Mouse (Mus musculus) megakaryocyte, adult 5-6 weeks (primary cell): ENCODE data around the gene Spred2. TPM values are rescaled to one million over a fixed set of nuclear protein-coding genes. Genes with fewer than 3 reads are reported as not detected.
A peak's percentile ranks its signal among the peaks of the same experiment; 100 is the strongest.
"Not testable (repeated sequence)": the region's sequence is repeated elsewhere in the genome, so short reads cannot be mapped to it uniquely, and the experiment has no call there.

Experiments
- ATAC-seq: 2 replicates; pipeline ENCODE4 v1.8.0; 2016; ENCODE audit warnings: mild to moderate bottlenecking, inconsistent platforms; ENCODE audit not compliant: poor library complexity, severe bottlenecking
- total RNA-seq, 2 experiments: library from RNA; stranded (forward) in 1 of 2; stranded (reverse) in 1 of 2; fragments of 153-499, 151-499 nt in 1 of 2; fragments of 221-1000, 200-1000 nt in 1 of 2; gene quantifications; 2 replicates each; pipeline versions ENCODE4 v1.2.3 to v1.2.4; 2015 to 2017

The Spred2 gene
- total RNA-seq, 2 experiments from 2014 or later, result 2.3 to 7.0 TPM

DNA sequence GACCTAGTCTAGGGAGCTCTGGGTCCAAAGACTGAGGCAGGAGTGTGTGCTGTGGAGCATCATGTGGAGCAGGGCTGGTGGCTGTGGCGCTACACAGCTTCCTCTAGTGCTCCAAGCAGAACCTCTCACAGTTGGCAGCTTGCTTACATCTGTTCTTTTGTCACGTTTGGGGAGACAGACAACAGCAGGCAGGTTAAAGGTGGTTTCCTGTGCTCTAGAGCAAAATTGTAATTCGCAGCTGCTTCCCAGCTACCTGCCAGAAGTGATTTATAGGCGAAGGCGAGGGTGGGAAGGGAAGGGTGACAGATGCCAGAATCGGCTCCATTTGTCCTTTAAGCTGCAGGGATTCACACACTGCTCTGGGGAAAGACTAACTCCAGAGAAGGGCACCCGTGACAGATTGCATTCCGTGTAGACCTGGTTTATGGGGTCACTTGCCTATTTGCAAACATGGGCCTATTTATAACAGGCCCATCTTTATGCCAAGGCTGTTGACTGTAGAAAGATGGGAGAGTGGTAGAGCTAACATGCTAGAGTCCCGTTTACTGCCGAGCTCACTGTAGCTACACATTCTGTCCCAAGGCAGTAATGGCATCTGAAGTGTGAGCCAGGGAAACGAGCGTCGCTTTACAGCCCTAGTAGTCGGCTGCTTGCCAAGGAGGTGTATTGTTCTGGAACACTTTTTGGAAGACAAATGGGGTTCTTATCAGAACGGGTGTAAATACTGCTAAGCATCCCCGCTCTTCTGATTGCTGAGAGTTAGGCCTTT, 87.2 kb downstream of the Spred2 start:
- ATAC-seq, result no peak

DNA sequence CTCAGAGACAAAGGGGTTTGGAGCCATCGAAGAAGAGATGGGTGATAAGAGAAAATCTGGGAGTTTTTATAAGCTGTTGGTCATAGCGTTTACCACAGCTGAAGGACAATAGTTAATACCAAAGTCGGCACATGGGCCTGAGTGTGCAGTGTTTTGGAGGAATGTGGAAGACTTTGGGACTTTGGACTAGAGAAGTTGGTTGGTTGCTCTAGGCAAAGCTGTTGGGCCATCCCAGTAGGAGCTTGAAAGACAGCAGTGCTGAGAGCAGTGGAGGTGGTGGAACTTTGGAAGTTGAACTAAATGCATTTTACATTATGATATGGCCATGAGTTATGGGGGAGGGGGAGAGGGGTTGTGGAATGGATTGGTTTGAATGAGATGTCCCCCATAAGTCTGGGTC, 89.2 kb downstream of the Spred2 start:
- no peak for ATAC-seq

DNA sequence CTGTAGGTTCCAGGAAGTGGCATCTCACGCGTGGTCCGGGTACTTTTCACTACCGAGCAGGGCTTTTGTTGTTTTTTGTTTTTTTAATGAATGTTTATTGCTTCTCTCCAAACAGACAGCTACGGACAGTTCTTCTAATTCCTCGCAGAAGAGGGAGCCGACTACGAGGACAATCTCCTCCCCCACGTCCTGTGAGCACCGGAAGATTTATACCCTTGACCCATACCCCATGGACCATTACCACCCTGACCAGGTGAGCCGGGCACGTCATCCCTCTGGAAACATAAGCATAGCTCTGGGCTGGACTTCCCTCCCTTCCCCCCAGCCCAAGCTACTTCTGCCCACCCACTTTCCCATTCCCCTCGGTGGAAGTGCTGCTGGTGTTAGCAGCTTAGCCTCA, 93.8 kb downstream of the Spred2 start:
- no peak for ATAC-seq

DNA sequence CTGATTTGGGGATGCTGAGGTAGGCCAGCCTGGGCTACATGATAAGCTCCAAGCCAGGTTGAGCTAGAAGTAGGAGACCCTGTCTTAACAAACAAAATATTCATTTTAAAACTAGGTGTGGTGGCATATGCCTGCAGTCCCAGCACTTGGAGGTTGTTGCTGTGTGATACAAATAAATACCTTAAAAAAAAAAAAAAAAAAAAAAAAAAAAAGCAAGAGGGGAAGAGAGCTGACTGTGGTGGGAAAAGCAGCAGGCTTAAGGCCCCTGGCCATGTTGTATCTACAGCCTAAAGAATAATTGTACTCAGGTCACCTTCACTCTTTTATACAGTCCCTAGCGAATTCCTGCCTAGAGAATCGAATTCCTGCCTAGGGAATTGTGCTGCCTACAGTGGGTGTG, 94.7 kb downstream of the Spred2 start:
- no peak for ATAC-seq

DNA sequence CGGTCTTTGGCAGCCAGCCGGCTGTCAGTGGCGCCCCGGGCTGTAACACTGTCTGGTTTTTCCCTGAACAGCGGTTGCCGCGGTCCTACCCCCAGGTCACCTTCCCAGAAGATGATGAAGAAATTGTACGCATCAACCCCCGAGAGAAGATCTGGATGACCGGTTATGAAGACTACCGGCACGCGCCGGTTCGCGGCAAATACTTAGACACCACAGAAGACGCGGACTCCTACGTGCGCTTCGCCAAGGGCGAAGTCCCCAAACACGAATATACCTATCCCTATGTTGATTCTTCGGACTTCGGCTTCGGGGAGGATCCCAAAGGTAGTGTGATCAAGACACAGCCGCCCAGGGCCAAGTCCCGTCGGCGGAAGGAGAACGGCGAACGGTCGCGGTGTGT, 96.5 kb downstream of the Spred2 start:
- ATAC-seq, result no peak

DNA sequence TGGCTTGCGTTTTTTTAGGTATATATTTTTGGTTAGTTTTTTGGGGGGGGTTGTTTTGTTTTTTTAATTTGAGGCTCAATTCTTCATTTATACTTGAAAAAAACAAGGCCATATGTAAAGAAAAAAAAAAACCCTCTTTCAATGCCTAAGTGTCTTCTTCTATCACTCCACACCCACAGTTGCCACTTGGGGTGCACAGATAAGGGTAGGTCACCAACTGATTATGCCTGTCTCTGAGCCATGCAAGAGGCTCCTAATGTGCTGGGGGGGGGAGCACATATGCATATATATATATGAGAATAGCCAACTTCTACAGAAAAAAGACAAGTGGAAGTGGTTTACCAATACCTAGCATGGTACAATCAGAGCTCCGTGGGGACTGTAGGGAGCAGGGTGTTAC, 98.3 kb downstream of the Spred2 start:
- 0 out of 2 replicates have a peak, but pooled peaks have one; percentile 38 for ATAC-seq

DNA sequence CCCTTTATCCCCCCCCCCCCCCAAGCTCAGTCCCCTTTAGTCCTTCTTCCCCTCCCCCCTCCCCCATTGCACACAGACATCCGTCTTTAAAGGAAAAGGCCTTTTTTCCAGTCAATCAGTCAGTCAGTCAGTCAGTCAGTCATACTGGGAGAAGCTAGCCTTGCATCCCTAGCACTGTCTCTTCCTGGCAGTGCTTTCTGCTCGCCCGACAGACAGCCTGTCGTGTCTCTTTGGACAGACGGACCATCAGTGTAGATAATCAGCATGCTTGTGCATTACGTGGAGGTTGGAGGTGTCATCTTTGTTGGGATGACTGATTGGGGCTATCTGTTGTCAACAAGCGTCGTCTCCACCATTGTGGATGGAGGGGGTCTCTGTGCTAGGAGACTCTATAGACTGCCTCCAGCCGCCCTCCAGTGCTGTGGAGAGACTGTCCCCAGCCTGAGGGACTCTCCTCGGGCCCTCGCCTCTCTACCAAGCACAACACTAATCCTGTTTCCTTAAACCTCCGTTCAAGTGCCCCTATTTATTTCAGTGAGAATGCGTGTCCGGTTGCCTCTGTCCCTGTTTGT, 98.8 kb downstream of the Spred2 start:
- ATAC-seq, result no peak

DNA sequence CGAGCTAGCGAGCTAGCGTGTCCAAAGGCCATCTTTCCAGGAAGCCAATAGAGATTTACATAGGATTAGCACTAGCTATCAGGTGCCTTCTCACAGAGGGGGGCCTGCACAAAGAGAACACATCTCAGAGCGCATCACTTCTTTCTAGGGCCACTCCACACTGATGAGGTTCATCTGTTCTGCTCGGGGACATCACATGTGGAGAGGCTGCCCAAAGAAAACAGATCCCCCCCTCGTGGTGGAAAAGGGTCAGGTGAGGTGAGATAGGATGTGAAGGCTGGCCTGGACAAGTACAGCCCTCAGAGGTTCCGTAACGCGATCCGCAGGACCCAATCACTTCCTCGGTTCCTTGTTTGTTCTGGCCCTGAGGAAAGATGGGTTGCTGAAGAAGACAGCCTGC, 101.7 kb downstream of the Spred2 start:
- no peak for ATAC-seq

DNA sequence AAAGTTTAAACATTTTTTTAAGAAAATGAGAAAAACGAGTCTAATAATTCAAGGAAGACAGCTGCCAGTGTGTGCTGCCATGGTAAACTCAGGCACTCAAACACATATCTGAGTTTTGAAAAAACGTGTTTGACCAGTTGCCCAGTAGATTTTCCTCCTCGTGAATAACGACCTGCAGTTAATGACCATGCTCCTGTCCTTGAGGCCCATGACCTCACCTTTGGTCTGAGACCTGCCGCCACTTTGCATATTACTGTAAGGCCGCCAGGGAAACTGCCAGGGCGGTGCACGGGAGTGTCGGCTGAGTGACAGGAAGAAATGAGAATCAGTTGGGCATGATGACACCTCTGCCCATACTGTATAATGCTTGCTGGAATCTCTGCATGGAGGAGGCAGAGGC, 103.5 kb downstream of the Spred2 start:
- ATAC-seq, result no peak

DNA sequence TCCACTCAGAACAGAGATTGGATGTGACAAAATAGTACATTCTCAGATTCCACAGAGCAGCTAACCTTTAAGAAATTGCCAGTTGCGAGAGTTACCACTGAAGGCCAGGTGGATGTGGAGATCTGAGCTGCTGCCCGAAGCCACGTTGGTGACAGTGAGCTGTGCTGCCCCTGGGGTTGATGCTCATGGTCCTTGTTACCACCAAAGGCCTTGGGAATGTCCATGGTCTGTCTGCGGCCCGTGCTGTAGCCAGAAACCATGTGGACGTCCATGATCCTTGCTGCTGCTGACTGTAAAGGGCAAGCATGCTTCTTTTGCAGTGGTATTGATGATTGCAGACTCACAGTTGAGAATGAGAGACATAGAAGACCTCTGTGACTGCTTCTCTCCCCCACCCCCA, 104.2 kb downstream of the Spred2 start:
- no peak for ATAC-seq

DNA sequence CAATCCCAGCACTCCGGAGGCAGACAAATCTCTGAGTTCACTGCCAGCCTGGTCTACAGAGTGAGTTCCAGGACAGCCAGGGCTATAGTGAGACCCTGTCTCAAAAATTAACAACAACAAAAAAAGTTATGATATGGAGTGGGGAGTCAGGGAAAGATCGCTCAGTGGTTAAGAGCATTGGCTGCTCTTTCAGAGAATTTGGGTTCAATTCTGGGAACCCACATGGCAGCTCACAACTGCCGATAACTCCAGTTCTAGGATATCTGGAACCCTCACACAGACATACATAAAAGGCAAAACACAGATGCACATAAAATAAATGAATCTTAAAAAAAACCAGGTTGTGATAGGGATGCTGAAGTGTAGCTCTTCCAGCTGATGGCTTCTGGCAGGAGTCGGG, 104.8 kb downstream of the Spred2 start:
- no peak for ATAC-seq

DNA sequence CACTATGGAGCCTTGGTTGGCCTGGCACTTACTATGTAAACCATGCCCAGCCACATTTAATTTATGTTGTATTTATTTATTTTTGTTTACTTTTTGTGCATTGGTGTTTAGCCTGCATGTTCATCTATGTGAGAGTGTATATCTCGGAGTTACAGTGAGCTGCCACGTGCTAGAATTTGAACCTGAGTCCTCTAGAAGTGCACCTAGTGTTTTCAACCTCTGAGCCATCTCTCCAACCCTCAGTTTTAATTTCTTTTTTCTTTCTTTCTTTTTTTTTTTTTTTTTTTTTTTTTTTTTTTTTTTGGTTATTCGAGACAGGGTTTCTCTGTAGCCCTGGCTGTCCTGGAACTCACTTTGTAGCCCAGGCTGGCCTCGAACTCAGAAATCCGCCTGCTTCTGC, 106.8 kb downstream of the Spred2 start:
- ATAC-seq, result not testable (repeated sequence)

DNA sequence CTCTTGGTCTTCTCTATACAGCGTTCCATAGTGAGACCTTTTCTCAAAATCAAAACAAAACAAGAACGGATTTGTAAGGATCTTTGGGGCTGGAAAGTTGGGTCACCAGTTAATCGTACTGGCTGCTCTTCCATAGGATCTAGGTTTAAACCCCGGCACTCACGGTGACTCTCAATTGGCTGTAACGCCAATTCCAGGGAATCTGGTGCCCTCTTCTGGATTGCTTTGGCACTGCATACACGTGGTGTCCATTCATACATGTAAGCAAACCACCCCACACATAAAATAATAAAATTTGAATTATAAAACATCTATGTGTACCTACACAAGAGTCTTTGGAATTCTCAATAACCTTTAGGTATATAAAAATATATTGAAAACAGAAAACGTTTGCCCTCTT, 107.4 kb downstream of the Spred2 start:
- no peak; the same call in 1 of the 2 replicates for ATAC-seq

DNA sequence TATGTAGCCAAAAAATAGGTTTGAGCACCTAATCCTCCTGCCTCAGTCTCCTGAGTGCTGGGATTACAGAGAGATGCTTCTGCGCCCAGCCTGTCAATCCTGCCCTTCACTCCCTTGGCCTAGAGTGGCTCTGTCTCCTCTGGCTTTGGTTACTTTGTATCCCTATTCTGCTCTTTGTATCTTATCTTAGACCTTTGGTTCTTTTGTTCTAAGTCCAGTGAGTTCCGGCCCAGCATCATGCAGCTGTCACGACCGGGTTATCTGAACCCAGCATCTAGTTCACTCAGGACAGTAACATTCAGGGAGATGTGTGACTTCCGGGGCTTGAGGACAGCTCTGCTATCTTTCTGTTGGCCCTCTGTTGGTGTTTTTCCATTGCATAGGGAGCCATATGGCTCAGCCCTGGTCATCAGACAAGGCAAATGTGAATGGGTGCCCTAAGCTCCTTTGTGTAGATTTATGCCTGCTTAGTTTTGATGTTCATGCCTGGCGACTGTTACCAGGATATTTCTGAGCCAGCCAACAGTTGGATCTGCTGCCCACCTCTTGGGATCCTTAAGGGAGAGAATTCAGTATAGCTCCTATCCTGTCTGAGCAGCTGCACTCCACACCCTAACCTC, 109.5 kb downstream of the Spred2 start:
- ATAC-seq, result no peak

DNA sequence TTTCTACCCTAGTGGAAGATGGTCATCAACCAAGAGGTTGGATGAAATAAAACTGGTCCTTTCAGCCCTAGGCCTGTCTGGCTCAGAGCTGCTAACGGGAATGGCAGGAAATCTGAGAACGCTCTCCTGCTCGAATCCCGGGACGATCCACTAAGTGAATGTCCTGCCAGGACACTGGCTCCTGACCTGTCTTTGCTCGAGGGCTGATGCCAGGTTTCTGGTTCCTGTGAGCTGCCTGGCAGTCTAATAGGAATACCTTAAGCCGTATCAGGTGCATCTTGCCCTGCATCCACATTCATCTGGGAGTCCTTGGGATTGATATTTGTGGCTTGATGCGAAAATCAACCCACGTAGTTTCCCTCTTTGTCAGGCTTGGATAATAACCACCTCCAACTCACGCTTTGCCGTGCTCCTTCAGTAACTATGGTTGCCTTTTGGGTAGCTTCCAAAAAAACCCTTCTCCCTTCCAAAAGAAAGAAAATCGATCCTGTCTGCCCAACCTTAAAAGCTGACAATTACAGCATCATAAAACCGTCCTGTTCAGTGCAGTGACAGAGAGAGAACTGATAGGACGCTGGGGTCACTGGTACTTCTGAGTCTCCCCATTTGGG, 110.3 kb downstream of the Spred2 start:
- ATAC-seq, result no peak

DNA sequence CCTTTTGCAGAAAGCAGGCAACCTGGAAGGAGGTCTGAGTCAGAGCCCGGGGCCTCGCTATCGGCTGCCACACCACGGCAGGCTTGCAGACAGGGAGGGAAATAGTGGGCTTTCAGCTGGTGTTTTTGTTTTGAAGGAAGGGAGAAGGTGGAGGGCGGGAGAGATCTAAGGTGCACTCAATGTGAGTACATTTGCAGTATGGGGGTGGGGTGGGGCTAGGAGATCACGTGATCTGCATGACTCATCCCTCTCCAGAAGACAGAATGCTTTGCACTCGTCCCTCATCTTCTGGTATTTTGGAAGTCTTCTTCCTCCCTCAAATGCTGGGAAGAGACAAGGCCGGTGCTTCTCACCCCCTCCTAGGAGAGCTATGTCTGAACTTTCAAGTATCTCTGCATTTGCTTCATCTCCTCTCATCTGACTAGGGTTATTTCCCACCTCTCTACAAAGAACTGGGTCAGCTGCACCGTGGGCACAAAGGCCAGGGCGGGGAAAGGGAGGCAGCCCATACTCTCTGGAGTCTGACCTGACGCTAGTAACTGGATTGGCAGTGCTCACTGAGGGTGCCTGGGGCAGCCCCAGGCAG, 111.3 kb downstream of the Spred2 start:
- peak; percentile 43; the same call in 1 of the 2 replicates for ATAC-seq

DNA sequence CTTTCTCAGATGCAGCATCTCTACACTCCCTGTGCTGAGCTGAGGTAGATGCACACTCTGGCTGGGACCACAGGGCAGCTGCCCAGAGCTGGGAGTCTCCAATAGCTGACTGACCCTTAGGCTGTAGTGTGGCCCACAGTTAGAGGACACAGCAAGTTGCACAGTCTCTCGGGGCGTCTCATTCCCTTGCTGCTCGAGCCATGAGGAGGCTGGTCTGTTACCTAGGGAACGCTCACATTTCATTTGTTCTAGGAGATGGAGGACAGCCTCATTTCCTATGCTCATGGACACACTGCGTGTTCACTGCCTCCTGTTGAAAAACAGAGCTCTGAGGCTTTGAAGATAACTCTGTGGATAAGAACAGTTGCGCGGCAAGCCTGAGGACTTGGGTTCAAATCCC, 111.8 kb downstream of the Spred2 start:
- ATAC-seq, result no peak

DNA sequence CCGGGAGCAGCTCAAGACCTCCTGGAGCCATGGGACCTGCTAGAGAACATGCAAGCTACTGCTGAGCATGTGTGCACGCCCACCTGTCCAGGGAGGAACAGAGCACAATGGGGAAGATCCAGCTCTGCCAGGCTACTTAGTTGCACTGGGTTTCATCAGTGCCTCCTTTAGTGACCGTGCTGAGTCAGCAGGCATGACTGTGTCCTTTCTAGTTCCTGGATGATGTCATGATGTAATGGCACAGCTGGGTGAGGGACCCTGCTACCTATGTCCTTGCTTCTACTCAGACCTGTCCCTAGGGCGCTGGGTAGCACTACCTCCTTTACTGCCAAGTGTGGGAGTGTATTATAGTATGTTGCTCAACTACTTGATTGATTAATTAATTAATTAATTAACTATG, 113.6 kb downstream of the Spred2 start:
- no peak for ATAC-seq

DNA sequence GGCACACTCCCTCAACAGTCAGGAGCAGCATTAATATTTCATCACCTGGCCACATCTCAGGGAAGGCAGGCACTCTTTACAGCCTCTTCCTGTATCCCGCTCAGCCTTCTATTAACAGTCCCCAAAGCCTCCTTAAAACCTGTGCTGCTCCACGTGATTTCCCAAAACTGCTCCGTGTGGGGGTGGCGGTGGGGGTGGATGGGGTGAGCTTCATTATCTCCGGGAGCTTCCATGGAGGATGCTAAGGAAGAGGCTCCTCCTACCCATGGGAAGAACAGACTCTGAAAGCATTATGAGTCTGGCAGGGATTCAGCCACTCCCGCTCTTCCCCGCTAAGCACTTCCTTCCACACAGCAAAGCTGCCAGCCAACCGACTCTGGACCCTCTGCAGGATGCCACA, 114.5 kb downstream of the Spred2 start:
- no peak for ATAC-seq

DNA sequence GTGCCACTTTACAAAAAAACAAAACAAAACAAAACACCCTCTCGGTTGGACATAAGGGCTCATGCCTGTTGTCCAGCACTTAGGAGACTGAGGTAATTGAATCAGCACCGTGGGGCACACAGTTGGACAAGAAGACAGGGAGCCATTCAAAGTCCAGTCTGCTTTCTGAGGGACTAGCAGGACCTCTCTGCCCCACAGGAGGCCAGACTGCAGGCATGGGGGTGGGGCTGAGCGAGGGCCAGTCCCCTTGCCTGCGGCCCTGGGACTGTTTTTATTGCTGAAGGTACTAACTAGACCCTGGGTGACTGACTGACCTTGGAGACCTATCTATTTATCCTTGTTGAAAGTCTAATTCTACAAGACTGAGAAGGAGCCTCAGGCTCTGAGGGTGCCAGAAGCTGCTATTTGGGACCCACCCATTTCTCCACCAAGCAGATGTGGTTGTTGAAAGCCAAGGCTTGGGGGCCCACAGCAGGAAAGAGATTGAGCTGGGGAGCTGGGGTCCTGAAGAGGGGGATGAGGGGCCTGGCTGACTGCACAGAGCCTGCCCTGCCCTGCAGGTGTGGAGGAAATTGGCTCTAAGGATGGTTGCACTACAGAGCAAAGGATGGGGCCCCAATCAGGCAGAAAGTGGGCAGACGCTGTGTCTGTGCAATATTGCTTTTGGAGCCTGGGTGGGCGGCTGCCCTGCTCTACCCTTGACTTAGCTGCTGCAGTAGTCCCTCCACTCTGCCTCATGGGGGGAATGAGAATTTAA, 117.2 kb downstream of the Spred2 start:
- no peak for ATAC-seq

DNA sequence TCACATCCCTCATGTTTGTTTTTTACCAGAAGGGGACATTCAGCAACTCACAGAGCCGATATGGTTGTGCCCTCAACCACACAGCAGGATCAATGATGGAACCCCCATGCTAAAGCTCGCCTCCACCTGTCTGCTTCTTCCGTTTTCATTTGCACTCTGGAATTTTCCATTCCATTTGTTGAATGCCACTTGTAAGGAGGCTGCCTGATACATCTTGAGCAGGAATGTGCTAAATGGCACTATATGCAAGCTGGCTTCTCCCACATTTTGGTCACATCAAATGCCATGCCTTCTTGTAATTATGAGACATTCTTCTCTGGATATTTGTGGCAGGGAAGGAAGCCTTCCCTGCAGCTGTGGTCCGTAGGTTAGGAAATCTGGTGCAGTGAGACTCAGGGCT, 117.9 kb downstream of the Spred2 start:
- ATAC-seq, result no peak
